Mouse (Mus musculus) CH12.LX (cell line): ENCODE measurements around the gene Gtf2h2.

ENCODE experiments used
- CTCF ChIP-seq, 2 experiments: IDR thresholded peaks in 1 of 2; conservative IDR thresholded peaks in 1 of 2; 2 replicates each; pipeline ENCODE4 v1.5.1; 2011 to 2012; ENCODE audit warnings: low read depth in 2 of 2, low read length in 2 of 2, improper control_type of control experiment in 1 of 2, inconsistent platforms in 1 of 2, mild to moderate bottlenecking in 1 of 2, moderate library complexity in 1 of 2
- GABPA ChIP-seq: IDR thresholded peaks from 2 replicates; pipeline ENCODE4 v1.6.1; 2012; ENCODE audit warnings: low read depth, low read length, improper control_type of control experiment, inconsistent platforms; ENCODE audit not compliant: insufficient replicate concordance
- IRF4 ChIP-seq: IDR thresholded peaks from 2 replicates; pipeline ENCODE4 v1.6.1; 2014; ENCODE audit warnings: low read depth, mild to moderate bottlenecking, inconsistent platforms, low read length, improper control_type of control experiment
- MAX ChIP-seq: IDR thresholded peaks from 2 replicates; pipeline ENCODE4 v1.6.1; 2011; ENCODE audit warnings: low read length, improper control_type of control experiment
- MXI1 ChIP-seq: IDR thresholded peaks from 2 replicates; pipeline ENCODE4 v1.6.1; 2011; ENCODE audit warnings: mild to moderate bottlenecking, low read depth, low read length, improper control_type of control experiment
- NRF1 ChIP-seq: IDR thresholded peaks from 2 replicates; pipeline ENCODE4 v1.6.1; 2014; ENCODE audit warnings: low read depth, mild to moderate bottlenecking, inconsistent platforms, low read length, improper control_type of control experiment, moderate library complexity
- POLR2A ChIP-seq: IDR thresholded peaks from 2 replicates; pipeline ENCODE4 v1.6.1; 2011; ENCODE audit warnings: low read depth, mild to moderate bottlenecking, improper control_type of control experiment, low read length
- POLR2AphosphoS2 ChIP-seq: IDR thresholded peaks from 2 replicates; pipeline ENCODE4 v1.6.1; 2011; ENCODE audit warnings: low read depth, low read length, improper control_type of control experiment
- RAD21 ChIP-seq: IDR thresholded peaks from 2 replicates; pipeline ENCODE4 v1.6.1; 2011; ENCODE audit warnings: low read depth, mild to moderate bottlenecking, low read length, improper control_type of control experiment, moderate library complexity
- SMC3 ChIP-seq: IDR thresholded peaks from 2 replicates; pipeline ENCODE4 v1.6.1; 2011; ENCODE audit warnings: low read depth, low read length, improper control_type of control experiment

- TF ChIP-seq POLR2A (no peak), CTCF (conservative IDR thresholded peaks at IDR 0.05 in 1 of 2, IDR thresholded peaks at IDR 0.05 in 1 of 2; ENCODE audit: low read depth in 2 of 2, low read length in 2 of 2) (no peak), IRF4 (no peak), MAX (no peak), SMC3 (no peak), POLR2AphosphoS2 (no peak), GABPA (no peak), RAD21 (no peak), MXI1 (no peak), NRF1 (no peak)
These were observed 8.8 kb downstream of the Gtf2h2 start for GRCm38 (mm10) chr13:100483610-100484009.
